Mouse (Mus musculus) embryonic facial prominence, embryonic 11.5 days (tissue): Measurements from ENCODE around the gene Trmt10a. TPM values are rescaled to one million over a fixed set of nuclear protein-coding genes. Genes with fewer than 3 reads are reported as not detected.

Experiments used
- ATAC-seq: fragments of 200-750 bp; cut with Nextera tagmentation; replicated peaks from 2 replicates; pipeline ENCODE4 v1.8.0; 2017; ENCODE audit warnings: low read depth; ENCODE audit not compliant: insufficient number of reproducible peaks, low FRiP score, low TSS enrichment
- DNase-seq: peaks from one replicate; pipeline ENCODE4 v3.0.0-alpha.2; 2015; ENCODE audit warnings: low spot score
- H3K27ac ChIP-seq: fragments of 300-500 bp; sonication (generic); replicated peaks from 2 replicates; pipeline ENCODE4 v1.5.1; 2014; ENCODE audit warnings: mild to moderate bottlenecking, low read depth, low read length, control low read depth
- H3K27me3 ChIP-seq: fragments of 300-500 bp; sonication (generic); 2 replicates; pipeline ENCODE4 v1.6.1; 2014; ENCODE audit warnings: mild to moderate bottlenecking, low read length, moderate library complexity, mixed read lengths; ENCODE audit not compliant: control insufficient read depth, insufficient read depth
- H3K36me3 ChIP-seq: fragments of 300-500 bp; sonication (generic); replicated peaks from 2 replicates; pipeline ENCODE4 v1.6.1; 2014; ENCODE audit warnings: low read depth, mild to moderate bottlenecking, low read length, moderate library complexity, mixed read lengths; ENCODE audit not compliant: control insufficient read depth, insufficient read depth
- H3K4me1 ChIP-seq: fragments of 300-500 bp; sonication (generic); 2 replicates; pipeline ENCODE4 v1.6.1; 2014; ENCODE audit warnings: low read length, mixed read lengths; ENCODE audit not compliant: control insufficient read depth, insufficient read depth
- H3K4me2 ChIP-seq: fragments of 300-500 bp; sonication (generic); 2 replicates; pipeline ENCODE4 v1.6.1; 2014; ENCODE audit warnings: low read depth, mild to moderate bottlenecking, control low read depth, low read length, moderate library complexity
- H3K4me3 ChIP-seq: fragments of 300-500 bp; sonication (generic); 2 replicates; pipeline ENCODE4 v1.5.1; 2014; ENCODE audit warnings: low read depth, low read length, control low read depth
- H3K9ac ChIP-seq: fragments of 300-500 bp; sonication (generic); replicated peaks from 2 replicates; pipeline ENCODE4 v1.6.1; 2014; ENCODE audit warnings: mild to moderate bottlenecking, control low read depth, low read length
- H3K9me3 ChIP-seq: fragments of 300-500 bp; sonication (generic); replicated peaks from 2 replicates; pipeline ENCODE4 v1.6.1; 2016; ENCODE audit warnings: mild to moderate bottlenecking, low read length, inconsistent platforms, mixed read lengths; ENCODE audit not compliant: control insufficient read depth
- WGBS: fragments of 180-500 bp; shearing (Covaris S2); extraction: QIAGEN DNeasy Blood & Tissue Kit; methylation state at CpG from one replicate; pipeline ENCODE4 v1.1.7; 2014; 5-methylcytosine and 5-hydroxymethylcytosine counted together
- polyA plus RNA-seq: library from polyadenylated mRNA; unstranded; fragments of >200 nt; fragmentation: Nextera tagmentation; extraction: Ambion mirVana; gene quantifications from 2 replicates; pipeline ENCODE4 v1.2.1, GENCODE M21; 2014

The Trmt10a gene
- polyA plus RNA-seq, 1 experiment from 2014 or later: 17.2 TPM

DNA sequence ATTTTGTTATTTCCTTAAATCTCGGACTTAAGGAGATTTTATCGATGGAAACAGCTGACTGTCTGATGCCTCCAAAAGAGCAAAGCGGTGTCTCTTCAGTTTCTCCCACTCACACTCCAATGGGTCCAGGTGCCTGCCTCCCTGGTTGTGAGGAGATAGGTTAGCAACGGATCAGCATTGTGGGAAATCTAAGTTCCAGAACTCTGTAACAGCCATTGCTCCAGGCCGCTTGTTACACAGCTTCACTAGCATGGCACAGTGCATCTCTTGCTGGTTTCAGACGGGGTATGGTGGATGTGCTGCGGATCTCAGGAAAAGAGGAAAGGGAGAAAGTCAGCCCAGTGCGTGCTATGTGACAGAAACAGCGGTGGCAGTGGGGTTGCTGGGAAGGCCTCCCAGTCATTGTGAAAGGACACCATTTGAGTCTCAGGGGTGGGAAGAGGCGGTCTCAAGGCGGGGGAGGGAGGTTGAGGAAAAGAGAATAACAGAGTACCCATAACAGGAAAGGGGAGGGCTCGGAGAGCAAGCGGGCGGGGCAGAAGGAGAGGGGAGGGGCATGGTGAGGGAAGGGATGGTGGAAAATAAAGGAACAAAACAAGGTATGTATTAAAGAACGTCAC, 50.5 kb downstream of the Trmt10a start, which contains the start of gene 4930579F01Rik:
Gene 4930579F01Rik (minus strand): TSS at position 143 of the 620 bp plus-strand sequence.
- no peaks in the 10 kb centered on the region for H3K36me3 ChIP-seq

DNA sequence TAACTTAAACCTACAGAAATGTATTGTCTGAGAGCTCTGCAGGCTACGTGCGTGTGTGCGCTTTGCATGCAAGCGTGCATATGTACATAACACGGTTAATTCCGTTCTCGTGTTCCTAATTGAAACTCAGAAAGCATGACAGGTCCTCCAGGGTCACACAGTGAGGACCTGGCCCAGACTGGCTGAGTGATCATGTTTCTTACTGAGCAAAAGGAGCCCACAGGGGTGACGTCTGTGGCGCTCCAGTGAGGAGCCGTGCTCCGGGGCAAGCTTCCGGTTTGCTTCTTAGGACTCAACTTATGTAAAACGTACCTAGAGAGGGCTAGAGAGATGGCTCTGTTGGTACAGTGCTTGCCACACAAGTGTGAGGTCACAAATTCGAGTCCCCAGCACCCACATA, 53.8 kb downstream of the Trmt10a start:
- H3K27me3 ChIP-seq: no peaks in the 10 kb centered on the region
- no peak overlapping the region for H3K9ac ChIP-seq
- DNase-seq (peak; percentile 1), ATAC-seq (no peak; the same call in 1 of the 2 replicates)
- no peak overlapping the region for H3K4me3 ChIP-seq
- H3K27ac ChIP-seq: no peak overlapping the region
- H3K4me1 ChIP-seq: 0 out of 2 replicates have a peak, but pooled peaks cover 3% of the 10 kb centered on the region
- no peak overlapping the region for H3K4me2 ChIP-seq
- no peaks in the 10 kb centered on the region for H3K36me3 ChIP-seq
- no peaks in the 10 kb centered on the region for H3K9me3 ChIP-seq
- WGBS: 68% methylated on average over 14 of the region's 14 CpGs

More for the DNA sequence above, 50.5 kb downstream of the Trmt10a start, which contains the start of gene 4930579F01Rik:
- H3K4me1 ChIP-seq: 0 out of 2 replicates have a peak, but pooled peaks cover 3% of the 10 kb centered on the region
- H3K9ac ChIP-seq: no peak within 1 kb of the TSS
- no peaks in the 10 kb centered on the region for H3K9me3 ChIP-seq
- H3K4me3 ChIP-seq: no peak within 1 kb of the TSS
- DNase-seq (no peak), ATAC-seq (no peak)
- no peak within 1 kb of the TSS for H3K27ac ChIP-seq
- WGBS: 74% methylated on average over 15 of the region's 15 CpGs
- no peak within 1 kb of the TSS for H3K4me2 ChIP-seq
- no peaks in the 10 kb centered on the region for H3K27me3 ChIP-seq

DNA sequence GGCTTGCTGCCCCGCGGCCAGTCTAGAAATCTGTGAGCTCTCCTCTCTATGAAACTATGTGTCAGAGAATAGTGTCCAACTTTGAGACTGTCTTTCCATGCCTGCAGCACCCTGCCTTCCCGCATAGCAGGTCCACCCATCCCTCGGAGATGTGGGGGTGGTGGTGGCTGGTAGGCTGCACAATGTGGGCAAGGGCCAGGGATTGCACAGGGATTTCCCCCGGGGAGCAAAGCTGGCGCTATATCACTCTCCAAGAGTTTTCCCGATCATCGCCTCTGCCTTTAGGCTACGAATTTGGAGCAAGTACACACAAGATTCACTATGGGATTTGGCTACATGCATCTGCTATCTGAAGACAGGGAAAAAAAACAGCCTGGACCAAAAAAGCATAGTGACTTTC, 54.3 kb downstream of the Trmt10a start:
- no peak for ATAC-seq
- no peak overlapping the region for H3K9ac ChIP-seq
- H3K9me3 ChIP-seq: no peaks in the 10 kb centered on the region
- DNase-seq: no peak
- no peaks in the 10 kb centered on the region for H3K36me3 ChIP-seq
- H3K4me3 ChIP-seq: no peak overlapping the region
- no peaks in the 10 kb centered on the region for H3K27me3 ChIP-seq
- 64% methylated on average over 9 of the region's 9 CpGs for WGBS
- H3K27ac ChIP-seq: no peak overlapping the region
- H3K4me2 ChIP-seq: no peak overlapping the region
- 0 out of 2 replicates have a peak, but pooled peaks cover 3% of the 10 kb centered on the region for H3K4me1 ChIP-seq

DNA sequence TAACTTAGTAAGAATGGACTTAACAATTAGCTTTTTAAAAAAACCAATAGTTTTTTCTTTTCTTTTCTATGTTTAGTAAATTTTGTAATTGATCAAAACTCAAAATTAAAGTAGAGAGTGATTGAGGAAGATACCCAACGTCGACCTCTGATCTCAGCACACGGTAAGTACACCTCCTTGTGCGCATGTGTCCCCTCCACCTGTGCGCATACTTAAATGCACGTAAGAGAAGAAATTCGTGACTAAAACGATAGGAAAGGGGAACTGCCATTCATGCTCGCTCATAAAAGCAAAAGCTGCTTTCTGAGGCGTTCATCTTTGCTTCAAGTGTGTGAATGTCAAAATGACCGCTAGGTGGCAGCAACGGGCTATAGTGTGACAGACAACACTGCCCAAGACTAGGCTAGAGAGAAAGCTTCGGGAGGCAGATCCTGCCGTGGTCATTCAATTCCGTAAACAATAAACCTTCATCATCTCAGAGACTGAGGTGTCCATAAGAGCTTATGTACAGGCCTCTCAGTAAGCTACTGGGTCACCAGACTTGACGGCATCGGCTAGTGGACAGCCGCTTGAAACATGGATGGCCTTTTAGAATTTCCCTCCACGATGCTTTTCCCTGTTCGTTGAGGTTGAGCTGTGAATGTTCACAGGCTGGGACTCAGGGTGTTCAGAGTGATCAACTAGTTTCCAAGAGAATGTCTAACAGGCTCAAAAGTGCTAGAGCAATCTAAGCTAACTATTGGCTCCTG, 54.9 kb downstream of the Trmt10a start:
- H3K36me3 ChIP-seq: no peaks in the 10 kb centered on the region
- H3K27me3 ChIP-seq: no peaks in the 10 kb centered on the region
- peak; percentile 97 for DNase-seq
- H3K27ac ChIP-seq: no peak overlapping the region
- ATAC-seq: peak; percentile 79
- peak overlapping the region; percentile 29; the same call in 1 of the 2 replicates for H3K4me2 ChIP-seq
- WGBS: 29% methylated on average over 20 of the region's 20 CpGs
- 0 out of 2 replicates have a peak, but pooled peaks cover 3% of the 10 kb centered on the region for H3K4me1 ChIP-seq
- no peaks in the 10 kb centered on the region for H3K9me3 ChIP-seq
- no peak overlapping the region for H3K4me3 ChIP-seq
- H3K9ac ChIP-seq: no peak overlapping the region; the same call in 1 of the 2 replicates

- H3K4me3 ChIP-seq: no peak overlapping the region
- 0 out of 2 replicates have a peak, but pooled peaks cover 3% of the 10 kb centered on the region for H3K4me1 ChIP-seq
- no peaks in the 10 kb centered on the region for H3K27me3 ChIP-seq
- no peak overlapping the region for H3K9ac ChIP-seq
- H3K4me2 ChIP-seq: no peak overlapping the region
- H3K36me3 ChIP-seq: no peaks in the 10 kb centered on the region
- DNase-seq (no peak), ATAC-seq (0 out of 2 replicates have a peak, but pooled peaks have one; percentile 48)
- 83% methylated on average over 7 of the region's 7 CpGs for WGBS
- H3K27ac ChIP-seq: no peak overlapping the region
- no peaks in the 10 kb centered on the region for H3K9me3 ChIP-seq
Observed at GRCm38 (mm10) chr3:138198722-138199068, 55.4 kb downstream of the Trmt10a start.

DNA sequence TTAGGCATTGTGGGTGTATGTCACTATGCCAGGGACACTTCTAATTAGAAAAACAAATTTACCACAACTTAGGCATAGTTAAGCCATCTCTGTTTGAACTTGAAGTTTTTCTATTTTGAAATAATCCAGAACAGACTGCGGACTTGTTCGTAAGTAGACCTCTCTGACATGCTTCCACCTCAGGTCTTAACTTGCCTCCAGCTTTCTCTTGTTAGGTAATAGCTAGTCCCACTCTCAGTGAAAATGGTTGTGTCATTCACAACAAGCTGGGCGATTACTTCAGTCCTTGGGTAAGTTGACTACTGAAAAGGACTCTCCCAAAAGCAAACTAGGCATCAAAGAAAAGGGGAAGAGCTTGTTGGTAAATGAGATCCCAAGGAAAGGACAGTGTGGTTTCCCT, 65.6 kb downstream of the Trmt10a start:
- WGBS: 91% methylated on average over 3 of the region's 3 CpGs

More for the DNA sequence above, 65.6 kb downstream of the Trmt10a start:
- H3K9ac ChIP-seq: no peak overlapping the region
- H3K4me1 ChIP-seq: no peaks in the 10 kb centered on the region
- no peaks in the 10 kb centered on the region for H3K27me3 ChIP-seq
- no peaks in the 10 kb centered on the region for H3K9me3 ChIP-seq
- DNase-seq (no peak), ATAC-seq (no peak)
- no peaks in the 10 kb centered on the region for H3K36me3 ChIP-seq
- no peak overlapping the region for H3K27ac ChIP-seq
- H3K4me2 ChIP-seq: no peak overlapping the region
- no peak overlapping the region for H3K4me3 ChIP-seq

Other genes with a start within 250 kb of the Trmt10a start
- gene Lamtor3, start 224.9 kb upstream of the Trmt10a start, polyA plus RNA-seq: 114 and 117 TPM in 2 replicates
- gene Dapp1, start 161.9 kb upstream of the Trmt10a start, polyA plus RNA-seq: 4.2 and 4.6 TPM in 2 replicates
- 0.07 and 0.17 TPM in 2 replicates for gene 1110002E22Rik, start 78.4 kb upstream of the Trmt10a start, polyA plus RNA-seq
- gene Gm5105, start 76.1 kb upstream of the Trmt10a start, polyA plus RNA-seq: not detected in 2 replicates
- 8.3 and 9.2 TPM in 2 replicates for gene Mttp, start 1.5 kb downstream of the Trmt10a start, polyA plus RNA-seq
- not detected in 2 replicates for gene 4930579F01Rik, start 50.4 kb downstream of the Trmt10a start, polyA plus RNA-seq
- gene Adh7, start 74.3 kb downstream of the Trmt10a start, polyA plus RNA-seq: not detected in 2 replicates
- gene Adh1, start 117.5 kb downstream of the Trmt10a start, polyA plus RNA-seq: 0.39 TPM in 1 of 2 replicates, not detected in the other
- not detected in 2 replicates for gene Adh6a, start 169.8 kb downstream of the Trmt10a start, polyA plus RNA-seq
- gene Adh6b, start 198.3 kb downstream of the Trmt10a start, polyA plus RNA-seq: 0.52 and 0.53 TPM in 2 replicates